Mouse (Mus musculus): ENCODE results near the gene Gabrr2. TPM values are rescaled to one million over a fixed set of nuclear protein-coding genes. Genes with fewer than 3 reads are reported as not detected.

The Gabrr2 gene
- total RNA-seq (2021): under 1 TPM; 0.32 to 0.72 TPM
- long read RNA-seq, experiment 1, partial matches to known transcripts: 0 of 1 reads
- long read RNA-seq, experiment 1, other reads (novel, unspliced or antisense): 1 of 1 reads
- long read RNA-seq, experiment 2, partial matches to known transcripts: 0 of 1 reads
- long read RNA-seq, experiment 2, other reads (novel, unspliced or antisense): 1 of 1 reads

DNA sequence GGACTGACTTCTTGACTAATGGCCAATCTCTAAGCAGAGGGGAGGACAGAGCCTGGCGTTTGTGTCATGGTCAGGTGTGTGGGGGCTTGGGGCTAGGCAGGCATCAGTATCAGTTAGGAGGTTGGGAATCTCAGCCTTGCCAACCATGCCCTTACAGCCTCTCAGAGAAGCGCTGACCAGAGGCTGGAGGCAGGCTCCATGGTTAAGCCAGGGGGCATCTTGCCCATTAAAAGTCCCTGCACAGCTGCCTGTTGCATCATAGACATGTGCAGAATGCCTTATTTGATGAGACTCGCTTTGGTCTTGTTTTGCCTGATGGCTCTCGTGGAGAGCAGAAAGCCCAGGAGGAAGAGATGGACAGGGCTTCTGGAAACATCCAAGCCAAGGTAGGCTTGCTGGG, at the start of gene Gabrr2:
Gene Gabrr2, plus strand, starts transcription at position 19 of the 400 bp plus-strand sequence.
- no peak within 1 kb of the TSS for H3K27ac ChIP-seq
- no peak for TF ChIP-seq CTCF (conservative IDR thresholded peaks at IDR 0.05)
- no peak for DNase-seq (ENCODE audit: low spot score in 2 of 2)

DNA sequence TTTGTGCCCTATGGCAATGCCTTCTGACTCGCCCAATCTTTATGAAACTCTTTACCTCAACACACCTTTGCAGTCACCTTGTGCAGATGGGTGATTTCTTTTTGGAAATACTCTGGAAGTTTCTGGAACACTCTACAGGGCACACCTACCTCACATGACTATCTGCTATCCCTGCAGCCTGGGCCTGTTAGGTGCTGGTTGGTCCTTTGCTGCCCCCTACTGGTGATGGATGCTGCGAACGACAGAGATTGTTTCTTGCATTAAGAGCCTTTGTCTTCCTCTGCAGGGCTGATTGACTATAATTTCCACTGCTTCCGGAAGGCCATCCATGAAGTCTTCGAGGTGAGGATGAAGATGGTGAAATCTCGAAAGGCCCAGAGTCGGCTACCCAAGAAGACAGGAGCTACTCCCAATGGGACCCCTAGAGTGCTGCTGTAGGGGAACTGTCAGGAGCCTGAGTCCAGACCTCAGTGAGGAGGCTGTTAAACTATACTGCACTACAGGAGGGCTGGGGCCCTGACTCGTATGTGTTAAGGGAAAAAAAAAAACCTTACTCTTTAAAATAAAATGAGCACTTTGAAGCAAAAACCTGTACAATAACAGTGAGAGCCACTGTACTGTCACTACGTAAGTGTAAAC, 44.3 kb upstream of the Gabrr2 start:
- DNase-seq (ENCODE audit: low spot score in 2 of 2): peak; percentile 89 to 94
- no peak overlapping the region for H3K4me3 ChIP-seq
- TF ChIP-seq CTCF (conservative IDR thresholded peaks at IDR 0.05): peak; percentile 91
- no peak overlapping the region for H3K27ac ChIP-seq

More for the DNA sequence above, at the start of gene Gabrr2:
- no peak within 1 kb of the TSS for H3K4me3 ChIP-seq

DNA sequence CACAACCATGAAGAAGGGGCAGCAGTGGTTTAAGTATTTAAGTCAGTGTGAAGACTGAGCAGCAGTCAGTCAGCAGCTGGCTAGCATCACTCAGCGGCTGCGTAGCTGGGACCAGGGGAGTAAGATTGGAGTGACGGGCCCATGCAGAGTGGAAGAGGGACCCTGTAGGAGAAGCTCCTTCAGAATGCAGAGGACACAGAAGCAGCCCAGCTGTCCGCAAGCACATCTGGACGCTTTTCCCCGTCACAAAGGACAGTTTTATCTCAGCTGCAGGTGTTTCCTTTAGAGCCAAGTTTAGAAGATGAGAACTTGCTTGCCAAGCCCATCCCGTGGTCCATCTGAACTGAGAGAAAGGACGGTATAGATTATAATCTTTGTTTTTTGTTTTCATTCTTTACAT, 38.4 kb upstream of the Gabrr2 start:
- H3K4me3 ChIP-seq: no peak overlapping the region
- DNase-seq (ENCODE audit: low spot score in 2 of 2): no peak
- no peak for TF ChIP-seq CTCF (conservative IDR thresholded peaks at IDR 0.05)
- no peak overlapping the region for H3K27ac ChIP-seq

DNA sequence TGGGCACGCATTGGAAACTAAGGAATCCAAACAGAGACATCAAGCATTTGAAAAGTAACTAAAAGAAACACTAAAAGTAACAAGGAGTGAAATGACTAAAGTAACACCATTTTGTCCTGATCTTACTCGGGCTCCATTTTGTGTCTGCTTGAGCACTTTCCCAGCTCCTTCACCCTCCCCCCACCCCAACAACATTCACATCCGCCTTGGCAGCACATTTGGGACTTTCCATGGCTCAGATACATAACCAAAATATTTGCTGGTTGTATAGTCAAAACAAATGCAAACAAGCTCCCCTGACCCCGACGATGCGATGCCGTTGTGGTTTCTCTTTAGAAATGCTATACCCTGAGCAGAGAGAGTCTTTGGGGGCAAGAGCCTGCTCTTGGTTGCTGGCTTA, 33.7 kb upstream of the Gabrr2 start:
- TF ChIP-seq CTCF (conservative IDR thresholded peaks at IDR 0.05): no peak

DNA sequence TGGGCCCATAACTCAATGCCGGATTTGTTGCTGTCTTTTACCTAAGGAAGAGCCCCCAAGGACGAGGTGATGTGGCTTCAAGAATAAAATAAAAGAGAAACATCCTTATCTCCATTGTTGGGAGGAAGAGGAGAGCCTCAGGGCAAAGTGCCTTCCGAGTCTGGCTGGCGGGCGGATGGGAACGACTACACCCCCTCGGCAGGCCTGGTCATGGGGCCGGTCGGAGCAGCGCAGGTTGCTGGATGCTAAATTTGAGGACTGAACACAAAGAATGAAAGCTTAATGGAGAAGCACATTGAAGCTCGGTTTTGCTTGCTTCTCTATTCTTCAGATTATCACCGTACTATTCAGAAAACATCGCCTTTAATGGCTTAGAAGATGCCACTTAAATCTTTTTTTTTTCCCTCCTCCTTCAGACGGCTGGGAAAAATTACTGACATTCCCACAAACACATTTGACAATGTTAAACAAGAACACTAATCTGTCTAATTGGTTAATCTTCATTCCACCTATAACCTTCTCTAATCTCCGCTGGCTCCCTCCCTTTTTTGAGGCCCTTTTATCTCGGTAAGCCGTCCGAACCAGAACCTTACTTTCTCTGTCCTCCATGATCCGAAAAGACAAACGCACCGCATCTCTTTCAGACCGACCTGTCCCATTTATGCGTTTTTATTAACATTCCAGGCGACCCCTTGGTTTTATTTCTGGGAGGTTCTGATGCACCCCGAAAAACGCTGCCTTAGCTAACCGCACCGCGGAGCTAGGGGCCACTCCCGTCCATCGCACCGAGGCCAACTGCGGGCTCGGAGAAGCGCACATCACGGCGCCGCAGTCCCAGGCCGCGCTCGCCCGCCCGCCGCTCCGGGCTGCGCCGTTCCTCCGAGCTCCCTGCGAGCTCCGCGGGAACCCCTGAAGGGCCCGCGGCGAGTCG, 32.3 kb upstream of the Gabrr2 start:
- Histone ChIP-seq H3K4me3 (peak overlapping the region; percentile 93), H3K27ac (peak overlapping the region; percentile 95)
- DNase-seq (ENCODE audit: low spot score in 2 of 2): peak in 1 of 2 experiments; percentile 23
- peak; percentile 14; the same call in 1 of the 2 replicates for TF ChIP-seq CTCF (conservative IDR thresholded peaks at IDR 0.05)

More for the DNA sequence above, 33.7 kb upstream of the Gabrr2 start:
- Histone ChIP-seq H3K27ac (no peak overlapping the region), H3K4me3 (no peak overlapping the region)
- DNase-seq (ENCODE audit: low spot score in 2 of 2): no peak

DNA sequence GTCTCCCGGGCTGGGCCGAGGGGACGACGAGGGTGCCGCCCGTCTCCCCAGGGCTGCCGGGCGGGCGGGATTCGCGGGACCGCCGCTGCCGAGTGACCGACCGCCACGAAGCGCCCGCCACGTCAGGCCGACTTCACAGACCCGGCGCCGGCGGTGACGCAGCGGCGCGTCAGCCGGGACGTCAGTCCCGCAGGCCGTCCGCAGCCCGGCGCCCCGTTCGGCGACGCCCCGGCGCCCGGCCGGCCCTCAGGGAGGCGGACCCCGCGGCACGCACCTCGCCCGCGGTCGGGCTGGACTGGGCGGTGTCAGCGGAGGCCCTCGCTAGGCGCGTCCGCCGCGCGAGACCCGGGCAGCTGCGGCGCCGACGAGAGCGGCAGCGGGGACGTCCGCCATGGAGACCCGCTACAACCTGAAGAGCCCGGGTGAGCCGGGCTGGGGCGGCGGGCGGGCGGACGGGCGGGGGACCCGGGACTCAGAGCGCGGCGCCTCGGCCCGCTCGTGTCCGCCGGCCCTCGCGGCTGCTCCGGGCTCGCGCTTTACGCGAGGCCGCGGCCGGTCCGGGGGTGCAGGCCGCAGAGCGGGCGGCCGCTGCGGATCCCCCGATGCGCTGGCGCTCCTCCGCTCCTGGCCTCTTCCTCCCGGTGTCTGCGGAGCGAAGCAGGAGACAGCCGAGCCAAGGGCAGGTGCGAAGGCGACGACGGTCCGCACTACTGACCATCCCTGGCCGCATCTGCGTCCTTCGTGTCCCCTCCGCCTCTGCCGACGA, 31.4 kb upstream of the Gabrr2 start, which contains the start of gene Ube2j1:
Gene Ube2j1, plus strand, starts transcription at position 222 of the 766 bp plus-strand sequence.
- Histone ChIP-seq H3K27ac (peak within 1 kb of the TSS; percentile 95), H3K4me3 (peak within 1 kb of the TSS; percentile 93)
- no peak for TF ChIP-seq CTCF (conservative IDR thresholded peaks at IDR 0.05)
- DNase-seq (ENCODE audit: low spot score in 2 of 2): peak; percentile 88

DNA sequence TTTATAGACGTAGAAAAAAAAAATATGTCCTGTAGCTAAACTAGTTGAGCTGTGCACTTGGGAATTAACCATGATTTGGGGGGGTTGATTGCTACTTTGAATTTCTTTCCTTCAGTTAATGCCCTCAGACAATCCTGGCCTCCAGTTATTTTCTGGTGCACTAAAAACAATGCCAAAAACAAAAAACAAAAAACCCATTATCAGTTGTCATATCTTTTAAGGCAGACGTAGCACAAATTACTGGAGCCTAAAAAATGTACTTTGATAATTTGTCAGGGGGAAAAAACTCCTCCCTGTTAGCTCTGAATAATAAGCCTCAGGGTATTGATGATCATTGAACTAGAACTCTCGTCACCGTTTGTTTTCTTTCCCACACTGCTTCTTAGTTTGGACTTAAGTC, 30.8 kb upstream of the Gabrr2 start:
- TF ChIP-seq CTCF (conservative IDR thresholded peaks at IDR 0.05): no peak
- Histone ChIP-seq H3K27ac (peak overlapping the region; percentile 95), H3K4me3 (peak overlapping the region; percentile 93)
- no peak for DNase-seq (ENCODE audit: low spot score in 2 of 2)

DNA sequence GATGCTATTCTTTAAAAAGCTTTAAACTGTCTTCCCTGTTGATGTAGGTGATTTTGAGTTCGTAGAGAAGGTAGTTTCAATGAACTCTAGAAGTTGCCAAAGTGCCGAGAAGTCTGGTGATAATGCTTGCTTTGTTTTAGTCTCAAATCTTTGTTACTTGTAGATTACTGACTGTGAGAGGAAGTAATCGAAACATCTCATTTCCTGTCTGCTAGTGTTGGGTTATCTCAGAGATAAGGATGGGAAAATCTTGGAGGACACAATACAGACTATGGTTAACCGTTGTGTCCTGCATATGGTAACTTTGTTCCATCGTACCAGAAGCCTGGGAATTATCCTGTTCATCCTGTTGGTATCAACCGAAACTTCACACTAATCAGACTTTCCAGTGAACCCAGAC, 29.3 kb upstream of the Gabrr2 start:
- DNase-seq (ENCODE audit: low spot score in 2 of 2): no peak
- H3K27ac ChIP-seq: no peak overlapping the region
- TF ChIP-seq CTCF (conservative IDR thresholded peaks at IDR 0.05): no peak
- no peak overlapping the region for H3K4me3 ChIP-seq

DNA sequence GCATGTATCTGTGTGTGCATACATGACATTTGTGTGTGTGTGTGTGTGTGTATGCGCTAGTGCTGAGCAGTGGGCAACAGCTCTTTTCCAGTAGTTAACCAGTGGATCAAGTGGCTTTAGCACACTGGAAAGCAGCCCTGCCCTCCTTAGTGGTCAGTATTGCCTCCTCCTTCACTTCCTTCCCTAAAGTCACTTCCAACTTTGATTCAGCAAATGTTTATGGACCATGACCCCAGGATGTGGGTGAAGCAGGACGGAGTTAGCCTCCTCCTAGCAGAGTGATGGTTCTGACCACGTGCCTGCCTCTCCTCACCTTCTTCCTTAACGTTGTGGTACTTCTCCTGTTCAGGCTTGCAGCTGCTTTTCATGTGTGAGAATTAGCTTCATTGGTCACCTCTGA, 23.0 kb upstream of the Gabrr2 start:
- no peak overlapping the region for H3K4me3 ChIP-seq
- DNase-seq (ENCODE audit: low spot score in 2 of 2): no peak
- H3K27ac ChIP-seq: no peak overlapping the region
- TF ChIP-seq CTCF (conservative IDR thresholded peaks at IDR 0.05): no peak

DNA sequence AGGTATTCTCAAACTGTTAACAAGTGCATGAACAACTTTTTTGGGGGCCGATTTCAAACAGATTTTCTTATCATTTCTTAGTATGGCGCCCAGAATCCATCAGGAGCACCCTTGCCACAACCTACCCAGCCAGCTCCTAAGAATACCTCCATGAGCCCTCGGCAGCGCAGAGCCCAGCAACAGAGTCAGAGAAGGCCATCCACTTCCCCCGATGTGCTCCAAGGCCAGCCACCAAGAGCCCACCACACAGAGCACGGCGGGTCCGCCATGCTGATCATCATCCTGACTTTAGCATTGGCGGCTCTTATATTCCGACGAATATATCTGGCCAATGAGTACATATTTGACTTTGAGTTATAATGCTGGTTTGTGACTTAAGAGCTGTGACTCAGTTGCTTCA, 13.2 kb upstream of the Gabrr2 start:
- DNase-seq (ENCODE audit: low spot score in 2 of 2): no peak
- Histone ChIP-seq H3K27ac (no peak overlapping the region), H3K4me3 (no peak overlapping the region)
- TF ChIP-seq CTCF (conservative IDR thresholded peaks at IDR 0.05): no peak

DNA sequence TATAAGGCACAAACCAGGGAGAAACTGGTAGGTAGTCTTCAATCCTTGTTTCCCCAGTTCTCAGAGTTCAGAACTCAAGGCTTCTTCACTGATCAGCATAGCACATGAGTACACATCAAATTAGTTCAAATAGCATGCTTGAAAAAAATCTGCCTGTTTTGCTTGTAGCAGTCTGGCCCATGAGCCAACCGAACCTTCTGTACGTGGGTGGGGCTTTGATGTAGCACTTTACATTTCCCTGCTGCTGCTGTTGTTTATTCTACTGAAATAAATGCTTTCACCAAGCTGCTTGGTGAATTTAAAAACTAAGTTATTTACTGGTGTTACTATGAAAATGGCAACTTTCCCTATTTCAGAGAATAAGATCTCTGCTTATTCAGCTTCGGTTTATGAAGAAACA, 10.7 kb upstream of the Gabrr2 start:
- no peak for TF ChIP-seq CTCF (conservative IDR thresholded peaks at IDR 0.05)
- peak; percentile 49 to 63 for DNase-seq (ENCODE audit: low spot score in 2 of 2)
- H3K27ac ChIP-seq: peak overlapping the region; percentile 82
- no peak overlapping the region for H3K4me3 ChIP-seq

DNA sequence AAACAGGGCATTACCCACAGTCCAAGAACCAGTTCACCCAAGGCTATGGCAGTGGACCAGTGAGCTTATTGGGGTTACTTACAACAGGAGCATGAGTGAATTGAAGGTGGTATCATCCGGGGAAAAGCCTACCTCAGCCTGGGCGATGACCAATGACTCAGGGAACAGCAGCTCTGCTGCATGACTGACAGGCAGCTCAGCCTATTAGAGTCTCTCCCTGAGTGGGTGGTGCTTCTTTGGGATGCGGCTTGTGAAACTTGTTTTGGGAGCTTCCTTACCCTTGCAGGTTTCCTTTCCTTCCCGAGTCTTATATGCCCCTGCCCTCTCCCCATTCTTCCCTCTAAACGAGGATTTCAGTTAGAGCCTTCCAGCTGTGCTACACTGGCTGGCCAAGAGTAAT, 10.1 kb upstream of the Gabrr2 start:
- no peak for DNase-seq (ENCODE audit: low spot score in 2 of 2)
- Histone ChIP-seq H3K4me3 (no peak overlapping the region), H3K27ac (peak overlapping the region; percentile 82; the same call in 1 of the 2 replicates)
- no peak for TF ChIP-seq CTCF (conservative IDR thresholded peaks at IDR 0.05)
